Mouse (Mus musculus): ENCODE results near the gene Xpnpep3.
A peak's percentile ranks its signal among the peaks of the same experiment; 100 is the strongest.

Xpnpep3 gene

GRCm38 (mm10) chr15:81399638-81400315 lies at the start of gene Xpnpep3, which contains the start of gene St13:
Xpnpep3 (plus strand) TSS chr15:81400138.
St13 (minus strand) TSS chr15:81400077.
- peak; percentile 99 for DNase-seq (ENCODE audit: inconsistent ontology term)

- DNase-seq (ENCODE audit: inconsistent ontology term), result peak; percentile 9
Measured at GRCm38 (mm10) chr15:81350401-81350800, 49.5 kb upstream of the Xpnpep3 start.

GRCm38 (mm10) chr15:81352638-81353037 lies 47.3 kb upstream of the Xpnpep3 start:
- DNase-seq (ENCODE audit: inconsistent ontology term), result no peak

GRCm38 (mm10) chr15:81355146-81355761 lies 44.7 kb upstream of the Xpnpep3 start:
- DNase-seq (ENCODE audit: inconsistent ontology term), result no peak

- no peak for DNase-seq (ENCODE audit: inconsistent ontology term)
Measured at GRCm38 (mm10) chr15:81356946-81357345, 43.0 kb upstream of the Xpnpep3 start.

DNA sequence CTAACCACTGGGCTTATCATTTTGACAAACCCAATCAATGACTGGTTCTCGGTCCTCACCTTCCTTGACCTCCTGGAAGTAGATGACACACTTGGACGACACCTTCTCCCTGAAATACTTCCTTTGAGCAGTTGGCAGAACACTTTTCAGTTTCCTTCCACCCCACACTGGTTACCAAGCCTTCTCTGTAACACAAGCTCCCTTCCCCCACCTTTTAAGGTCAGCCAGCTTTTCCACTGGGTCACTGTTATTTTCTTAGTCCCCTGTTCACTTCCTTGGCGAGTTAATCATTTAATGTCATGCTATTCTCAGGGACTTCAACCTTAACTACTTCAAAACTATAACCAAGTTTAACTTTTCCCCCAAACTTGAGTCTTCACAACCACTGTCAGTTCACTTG lies 41.0 kb upstream of the Xpnpep3 start:
- no peak for DNase-seq (ENCODE audit: inconsistent ontology term)

- no peak for DNase-seq (ENCODE audit: inconsistent ontology term)
Measured at GRCm38 (mm10) chr15:81359421-81359820, 40.5 kb upstream of the Xpnpep3 start.

GRCm38 (mm10) chr15:81360345-81361021 lies 39.5 kb upstream of the Xpnpep3 start, which contains the start of gene Slc25a17:
Slc25a17 (minus strand) TSS chr15:81360812.
- peak; percentile 94 for DNase-seq (ENCODE audit: inconsistent ontology term)

- DNase-seq (ENCODE audit: inconsistent ontology term), result no peak
Measured at GRCm38 (mm10) chr15:81361022-81361404, 38.9 kb upstream of the Xpnpep3 start.

DNA sequence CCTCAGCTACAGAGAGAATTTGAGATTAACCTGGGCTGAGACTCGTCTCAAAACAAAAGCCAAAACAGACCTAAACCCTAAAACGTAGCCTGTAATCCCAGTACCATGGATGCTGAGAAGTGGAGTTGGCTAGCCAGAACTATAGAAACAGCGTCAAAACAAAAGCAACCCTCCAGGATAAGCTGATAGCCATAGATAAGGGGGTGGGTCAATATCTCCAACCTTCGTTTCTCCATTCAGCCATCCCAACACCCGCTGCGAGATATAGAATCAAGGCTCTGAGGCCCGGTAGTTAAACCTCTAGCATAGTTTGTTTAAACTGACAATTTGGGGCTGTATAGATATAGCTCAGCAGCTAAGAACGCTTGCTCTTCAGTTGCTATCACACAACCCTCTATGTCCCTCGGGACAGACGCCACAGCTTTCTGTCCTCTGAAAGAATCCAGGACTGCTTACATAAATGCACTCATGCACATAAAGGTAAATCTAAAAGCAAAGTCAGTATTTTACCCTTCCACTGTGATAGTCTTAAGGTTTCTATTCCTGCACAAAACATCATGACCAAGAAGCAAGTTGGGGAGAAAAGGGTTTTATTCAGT lies 38.4 kb upstream of the Xpnpep3 start:
- DNase-seq (ENCODE audit: inconsistent ontology term), result no peak

DNA sequence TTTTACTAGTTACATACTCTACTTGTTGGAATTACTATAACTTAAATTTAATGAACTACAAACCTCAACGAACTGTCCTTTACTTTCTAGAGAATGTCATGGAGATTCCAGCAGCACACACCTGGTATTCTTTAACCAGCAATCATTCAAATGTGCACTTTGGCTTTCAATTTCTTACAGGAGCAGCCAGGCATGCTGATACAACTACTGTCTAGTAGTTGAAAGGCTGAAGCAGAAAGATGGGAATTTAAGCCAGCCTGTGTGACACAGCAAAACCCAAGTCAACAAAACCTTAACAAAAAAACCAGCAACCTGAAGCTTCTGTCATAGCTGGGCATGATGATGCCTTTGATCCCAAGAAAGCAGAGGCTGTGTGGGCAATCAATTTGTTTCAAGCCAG lies 37.4 kb upstream of the Xpnpep3 start:
- no peak for DNase-seq (ENCODE audit: inconsistent ontology term)

GRCm38 (mm10) chr15:81364271-81364670 lies 35.7 kb upstream of the Xpnpep3 start:
- no peak for DNase-seq (ENCODE audit: inconsistent ontology term)

GRCm38 (mm10) chr15:81365246-81365645 lies 34.7 kb upstream of the Xpnpep3 start:
- DNase-seq (ENCODE audit: inconsistent ontology term), result no peak

- no peak for DNase-seq (ENCODE audit: inconsistent ontology term)
Measured at GRCm38 (mm10) chr15:81366241-81366640, 33.7 kb upstream of the Xpnpep3 start.

DNA sequence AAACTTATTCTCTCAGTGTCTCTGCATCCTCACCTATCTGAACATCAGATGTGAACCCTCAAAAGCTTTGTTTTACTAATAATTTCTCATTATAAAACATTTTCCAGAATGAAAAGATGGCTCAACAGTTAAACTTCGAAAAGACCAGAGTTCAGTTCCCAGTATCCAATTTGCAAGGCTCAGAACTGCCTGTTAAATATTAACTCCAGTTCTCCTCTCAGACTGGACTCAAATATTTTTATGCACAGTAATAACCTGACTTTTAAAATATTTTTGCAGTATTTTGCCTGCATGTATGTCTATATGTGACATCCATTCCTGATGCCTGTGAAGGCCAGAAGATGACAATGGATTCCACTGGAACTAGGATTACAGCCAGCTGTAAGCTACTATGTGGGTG lies 31.3 kb upstream of the Xpnpep3 start:
- DNase-seq (ENCODE audit: inconsistent ontology term), result no peak

- DNase-seq (ENCODE audit: inconsistent ontology term), result no peak
Measured at GRCm38 (mm10) chr15:81370356-81370755, 29.6 kb upstream of the Xpnpep3 start.

DNA sequence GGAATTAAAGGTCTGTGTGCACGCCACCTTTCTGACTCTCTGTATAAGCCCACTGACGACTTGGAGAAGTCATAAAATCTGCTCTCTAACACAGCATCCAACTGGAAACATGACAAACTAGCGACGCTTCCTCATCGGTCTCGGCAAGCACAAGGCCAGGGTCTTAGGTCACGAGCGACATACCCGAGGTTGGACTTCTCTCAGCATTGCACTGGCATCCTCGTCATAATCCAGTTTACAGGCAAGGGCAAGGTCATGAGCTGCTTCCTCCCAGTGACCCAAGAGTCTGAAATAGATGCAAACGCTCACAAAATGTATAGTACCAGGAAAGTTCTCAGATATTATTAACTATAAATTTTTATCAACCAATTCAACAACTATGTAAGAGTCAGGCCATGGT lies 25.3 kb upstream of the Xpnpep3 start:
- no peak for DNase-seq (ENCODE audit: inconsistent ontology term)

GRCm38 (mm10) chr15:81378845-81379244 lies 21.1 kb upstream of the Xpnpep3 start:
- no peak for DNase-seq (ENCODE audit: inconsistent ontology term)

- DNase-seq (ENCODE audit: inconsistent ontology term), result no peak
Measured at GRCm38 (mm10) chr15:81386327-81386726, 13.6 kb upstream of the Xpnpep3 start.

GRCm38 (mm10) chr15:81392997-81393396 lies 6.9 kb upstream of the Xpnpep3 start:
- no peak for DNase-seq (ENCODE audit: inconsistent ontology term)

GRCm38 (mm10) chr15:81394211-81394915 lies 5.6 kb upstream of the Xpnpep3 start:
- no peak for DNase-seq (ENCODE audit: inconsistent ontology term)

GRCm38 (mm10) chr15:81398189-81398588 lies 1.7 kb upstream of the Xpnpep3 start:
- DNase-seq (ENCODE audit: inconsistent ontology term), result no peak
